Mouse (Mus musculus): ENCODE results near the gene Gm7544. TPM values are rescaled to one million over a fixed set of nuclear protein-coding genes. Genes with fewer than 3 reads are reported as not detected.
A peak's percentile ranks its signal among the peaks of the same experiment; 100 is the strongest.
"Not testable (repeated sequence)": the region's sequence is repeated elsewhere in the genome, so short reads cannot be mapped to it uniquely, and the experiment has no call there.

Gene Gm7544
- total RNA-seq (2014; fragmentation: Nextera tagmentation), result not detected in 2 replicates
- total RNA-seq (2017), result not detected in 2 replicates

DNA sequence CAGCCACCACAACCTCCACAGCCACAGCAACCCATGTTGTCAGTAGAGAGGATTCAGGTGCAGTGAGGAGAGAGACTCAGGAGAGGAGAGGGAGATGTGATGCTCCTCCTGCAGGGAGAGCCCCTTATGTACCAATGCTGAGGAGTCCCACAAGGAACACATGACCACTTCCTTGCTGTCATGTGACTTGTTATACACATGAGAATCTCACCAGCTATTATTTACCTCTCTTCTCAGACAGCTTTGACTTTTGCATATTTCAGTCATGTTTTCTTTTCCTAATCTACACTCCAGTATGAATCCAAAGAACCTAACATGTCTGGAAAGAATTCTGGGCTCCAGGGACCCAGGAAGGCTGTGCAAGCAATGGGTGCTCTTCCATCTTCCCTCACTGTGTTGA lies at the start of gene Gm7544:
Gene Gm7544 (minus strand): TSS at position 101 of the 400 bp plus-strand sequence.
- not testable (repeated sequence) for ATAC-seq (replicated peaks; ENCODE audit: low FRiP score, low TSS enrichment, poor library complexity, severe bottlenecking)

DNA sequence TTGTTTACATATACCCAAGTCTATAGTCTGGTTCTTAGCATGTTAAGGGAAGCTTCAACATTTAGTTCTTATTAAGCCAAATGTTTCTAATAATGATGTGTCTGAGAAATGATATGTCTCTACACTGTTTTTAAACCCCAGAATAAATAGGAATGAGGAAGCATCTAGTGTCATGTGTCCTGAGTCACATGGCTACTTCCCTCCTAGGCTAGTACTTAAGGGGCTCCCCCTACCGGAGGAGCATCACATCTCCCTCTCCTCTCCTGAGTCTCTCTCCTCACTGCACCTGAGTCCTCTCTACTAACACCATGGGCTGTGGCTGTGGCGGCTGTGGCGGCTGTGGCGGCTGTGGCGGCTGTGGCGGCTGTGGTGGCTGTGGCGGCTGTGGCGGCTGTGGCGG lies 44.5 kb upstream of the Gm7544 start, which contains the start of gene Gm47959:
Gene Gm47959 (plus strand): TSS at position 243 of the 400 bp plus-strand sequence.
- ATAC-seq (replicated peaks; ENCODE audit: low FRiP score, low TSS enrichment, poor library complexity, severe bottlenecking), result not testable (repeated sequence)

DNA sequence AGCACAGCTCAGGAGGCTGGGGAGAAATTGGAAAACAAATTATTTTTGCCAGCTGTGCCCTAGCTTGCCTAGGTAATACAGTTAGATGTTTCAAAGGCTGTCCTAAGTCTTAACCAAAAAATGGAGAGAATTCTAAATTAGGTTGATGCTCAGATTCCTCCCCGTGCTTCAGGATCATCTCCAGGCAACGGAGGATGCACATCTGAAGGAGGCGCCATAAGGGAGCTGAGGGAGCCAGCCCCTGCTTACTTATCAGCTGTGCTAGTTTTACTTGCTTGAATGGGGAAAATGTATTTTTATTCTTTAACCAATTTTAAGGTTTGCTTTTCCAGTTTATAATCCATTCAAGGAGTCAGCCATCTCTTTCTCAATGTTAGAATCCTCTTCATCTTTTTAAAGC lies 38.1 kb upstream of the Gm7544 start:
- ATAC-seq (replicated peaks; ENCODE audit: low FRiP score, low TSS enrichment, poor library complexity, severe bottlenecking), result no peak

DNA sequence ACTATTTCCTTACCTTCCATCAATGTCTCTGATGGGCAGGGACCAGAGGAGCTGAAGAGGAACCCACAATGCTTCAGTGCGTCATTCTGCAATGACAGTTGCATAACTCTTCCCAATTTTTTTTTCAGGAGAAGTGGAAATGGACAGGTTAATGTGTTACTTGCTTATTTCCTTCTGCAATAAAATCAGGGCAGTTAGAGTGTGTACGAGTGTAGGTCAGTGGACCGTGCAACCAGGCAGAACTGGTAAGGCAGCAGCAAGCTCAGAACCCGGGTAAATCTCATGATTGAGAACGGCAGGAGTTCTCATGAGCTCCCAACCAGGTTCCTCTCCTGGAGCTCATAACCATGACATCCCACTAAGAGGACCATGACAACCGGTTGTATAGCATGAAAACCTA lies 36.3 kb upstream of the Gm7544 start:
- no peak for ATAC-seq (replicated peaks; ENCODE audit: low FRiP score, low TSS enrichment, poor library complexity, severe bottlenecking)

DNA sequence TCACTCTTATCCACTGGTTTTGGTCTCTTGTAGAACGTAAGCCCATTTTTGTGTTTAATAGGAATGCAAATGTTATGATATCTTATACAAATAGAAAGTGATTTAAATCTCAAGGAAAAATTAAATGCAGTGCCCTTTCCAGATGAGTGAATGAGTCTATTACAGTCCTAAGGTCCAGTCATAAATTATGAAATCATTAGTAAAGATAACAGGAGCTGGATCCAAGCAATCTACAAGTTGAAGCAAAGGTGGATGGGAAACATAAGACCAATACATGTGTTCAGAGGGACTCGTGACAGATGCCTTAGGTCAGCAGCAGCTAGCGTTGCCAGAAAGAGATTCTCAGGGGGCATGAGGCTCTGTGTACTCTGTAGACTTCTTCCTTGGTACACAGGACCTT lies 35.8 kb upstream of the Gm7544 start:
- ATAC-seq (replicated peaks; ENCODE audit: low FRiP score, low TSS enrichment, poor library complexity, severe bottlenecking), result no peak

DNA sequence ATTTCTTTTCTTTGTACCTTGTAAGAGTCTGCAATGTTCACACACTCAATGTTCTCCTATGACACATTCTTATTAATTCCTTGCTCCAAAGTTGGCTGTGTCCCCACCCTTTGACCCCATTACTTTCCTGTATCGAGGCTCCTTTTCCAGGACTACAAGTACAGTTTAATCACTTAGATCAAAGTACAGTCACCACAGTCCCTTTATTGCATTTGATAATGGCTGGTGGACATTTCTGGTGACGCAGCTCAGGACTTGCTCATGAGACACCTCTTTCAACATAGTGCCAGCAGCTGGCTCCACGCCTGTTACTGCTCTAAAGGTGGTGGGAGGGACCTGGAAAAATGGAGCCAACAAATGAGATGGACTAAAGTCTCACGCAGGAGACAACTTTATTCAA lies 35.2 kb upstream of the Gm7544 start:
- no peak for ATAC-seq (replicated peaks; ENCODE audit: low FRiP score, low TSS enrichment, poor library complexity, severe bottlenecking)

DNA sequence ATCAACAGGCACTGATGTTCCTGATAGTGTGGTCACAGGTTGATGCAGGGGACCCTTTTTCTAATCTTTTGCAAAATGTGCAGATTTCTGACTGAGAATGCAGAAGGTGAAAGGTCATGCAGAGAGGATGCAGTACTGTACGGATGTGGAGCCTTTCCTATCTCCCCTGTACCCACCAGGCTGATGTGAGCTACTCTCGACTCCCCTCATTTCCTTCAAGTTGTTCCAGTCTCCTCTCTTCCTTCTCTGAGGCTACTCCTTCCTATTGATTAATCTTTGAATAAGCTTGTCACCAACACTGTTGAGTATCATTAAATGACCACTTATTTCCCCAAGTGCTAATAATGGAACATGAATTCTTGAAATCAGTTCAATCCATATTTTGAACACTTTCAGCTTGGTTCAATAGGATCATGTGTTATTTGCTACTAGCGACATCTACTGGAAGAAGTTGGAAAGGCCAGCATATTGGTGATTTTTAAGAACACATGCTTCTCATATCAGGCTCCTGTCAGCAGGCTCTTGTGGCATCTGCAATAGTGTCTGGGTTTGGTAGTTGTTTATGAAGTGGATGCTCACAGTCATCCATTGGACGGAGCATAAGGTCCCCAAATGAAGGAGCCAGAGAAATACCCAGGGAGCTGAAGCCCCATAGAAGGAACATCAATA lies 31.9 kb upstream of the Gm7544 start:
- peak; percentile 63; the same call in 1 of the 2 replicates for ATAC-seq (replicated peaks; ENCODE audit: low FRiP score, low TSS enrichment, poor library complexity, severe bottlenecking)

DNA sequence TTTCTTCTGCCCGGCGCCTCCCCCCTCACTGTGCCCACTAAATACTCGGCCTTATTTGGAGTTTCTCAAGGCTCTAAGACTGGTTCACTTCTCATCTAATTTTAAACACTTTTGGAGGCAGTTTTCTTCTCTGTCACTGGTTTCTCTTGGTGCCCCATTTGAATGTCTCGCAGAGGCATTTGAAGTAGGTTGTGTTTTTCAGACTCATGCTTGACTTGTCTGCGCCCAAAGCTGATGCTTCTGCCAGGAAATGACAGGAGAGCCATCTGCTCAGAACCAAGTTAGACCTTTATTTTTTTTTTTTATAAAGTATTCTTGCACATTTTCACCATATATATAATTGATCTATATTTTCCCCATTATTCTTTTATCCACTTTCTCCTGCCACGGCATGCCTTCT lies 30.9 kb upstream of the Gm7544 start:
- ATAC-seq (replicated peaks; ENCODE audit: low FRiP score, low TSS enrichment, poor library complexity, severe bottlenecking), result no peak

DNA sequence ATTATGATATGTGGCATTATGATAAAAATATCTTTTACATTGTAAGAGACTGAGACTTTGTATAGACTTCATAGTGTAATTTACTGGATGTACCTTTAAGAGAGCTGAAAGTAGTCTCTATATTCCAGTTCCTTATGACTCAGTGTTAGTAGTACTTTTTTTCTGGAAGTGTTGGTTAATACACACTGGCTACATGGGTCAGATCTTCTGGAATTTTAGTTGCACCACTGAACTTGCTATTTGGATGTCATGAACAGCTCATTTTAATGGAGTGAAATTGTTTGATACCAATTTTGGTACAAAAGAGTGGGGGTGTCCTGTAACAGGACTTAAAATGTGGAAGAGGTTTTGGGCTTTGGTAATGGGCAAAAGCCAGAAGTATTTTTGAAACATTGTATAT lies 22.0 kb upstream of the Gm7544 start:
- no peak for ATAC-seq (replicated peaks; ENCODE audit: low FRiP score, low TSS enrichment, poor library complexity, severe bottlenecking)

DNA sequence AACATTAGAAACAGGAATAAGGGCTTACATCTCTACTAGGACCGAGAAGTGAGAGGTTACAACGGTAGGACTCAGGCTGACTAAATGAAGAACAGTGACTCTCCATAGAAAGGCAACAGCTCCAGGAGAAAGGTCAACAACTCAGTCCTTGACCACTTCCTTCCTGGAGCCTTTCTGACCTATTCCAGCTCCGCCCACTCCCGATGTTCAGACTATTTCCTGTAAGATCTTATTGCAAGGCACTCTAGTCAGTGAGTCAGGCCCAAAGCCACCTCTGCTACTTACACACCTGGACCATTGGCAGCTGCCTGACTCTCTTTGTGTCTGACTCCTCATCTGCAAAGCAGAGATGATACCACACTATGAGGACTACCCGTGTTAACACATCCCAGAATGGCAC lies 19.9 kb upstream of the Gm7544 start:
- no peak for ATAC-seq (replicated peaks; ENCODE audit: low FRiP score, low TSS enrichment, poor library complexity, severe bottlenecking)

DNA sequence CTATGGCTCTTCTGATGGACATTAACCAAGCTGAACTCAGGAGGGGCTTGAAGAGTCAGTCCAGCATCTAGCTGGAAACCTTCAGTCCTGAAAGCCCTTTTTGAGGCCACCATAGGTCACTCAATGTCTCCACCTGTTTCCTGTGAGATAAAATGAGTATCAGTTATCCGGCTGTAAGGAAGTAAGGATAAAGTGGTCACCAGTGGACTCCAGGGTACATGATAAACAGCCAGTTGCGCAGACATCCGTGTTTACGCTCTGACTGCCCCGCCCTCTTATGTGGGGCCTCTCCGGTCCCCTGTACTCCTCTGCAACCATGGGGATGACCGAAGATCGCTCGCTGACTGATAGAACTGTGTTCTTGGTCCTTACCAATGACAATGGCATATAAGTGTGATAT lies 18.5 kb upstream of the Gm7544 start:
- ATAC-seq (replicated peaks; ENCODE audit: low FRiP score, low TSS enrichment, poor library complexity, severe bottlenecking), result no peak

DNA sequence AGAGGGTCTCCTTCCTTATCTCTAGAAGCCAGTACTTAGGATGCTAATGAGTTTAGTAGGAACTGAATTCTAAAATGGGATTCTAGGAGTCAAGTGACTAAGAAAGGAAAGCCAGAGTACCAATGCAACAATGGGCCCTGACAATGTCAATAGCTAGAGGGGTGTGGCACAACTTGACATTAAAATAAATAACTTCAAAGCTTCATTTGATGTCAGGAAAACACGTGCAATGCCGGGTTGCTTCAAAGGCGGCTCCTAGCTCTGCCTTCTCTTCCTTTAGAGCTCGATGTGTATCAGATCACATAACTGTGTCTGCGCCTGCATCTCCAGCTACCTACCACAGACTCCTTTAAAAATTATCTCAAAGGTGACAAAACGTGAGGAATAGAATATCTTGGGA lies 18.1 kb upstream of the Gm7544 start:
- ATAC-seq (replicated peaks; ENCODE audit: low FRiP score, low TSS enrichment, poor library complexity, severe bottlenecking), result no peak

DNA sequence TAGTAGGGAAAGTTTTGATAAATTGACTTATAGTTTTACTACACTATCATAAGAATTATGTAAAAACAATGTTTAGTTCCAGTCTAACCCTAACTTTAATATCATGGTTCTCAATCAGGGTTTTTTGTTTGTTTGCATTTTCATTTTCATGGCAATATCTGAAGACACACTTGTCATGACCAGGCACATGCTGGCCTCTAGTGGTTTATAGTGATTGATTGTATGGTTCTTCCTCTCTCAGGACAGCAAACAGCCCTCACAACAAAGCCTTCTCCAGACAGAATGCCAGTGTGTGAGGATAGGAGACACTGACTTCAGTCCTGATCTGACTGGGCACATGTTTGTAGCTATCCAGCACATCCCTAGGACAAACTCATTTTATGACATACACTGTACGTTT lies 17.4 kb upstream of the Gm7544 start:
- ATAC-seq (replicated peaks; ENCODE audit: low FRiP score, low TSS enrichment, poor library complexity, severe bottlenecking), result no peak

DNA sequence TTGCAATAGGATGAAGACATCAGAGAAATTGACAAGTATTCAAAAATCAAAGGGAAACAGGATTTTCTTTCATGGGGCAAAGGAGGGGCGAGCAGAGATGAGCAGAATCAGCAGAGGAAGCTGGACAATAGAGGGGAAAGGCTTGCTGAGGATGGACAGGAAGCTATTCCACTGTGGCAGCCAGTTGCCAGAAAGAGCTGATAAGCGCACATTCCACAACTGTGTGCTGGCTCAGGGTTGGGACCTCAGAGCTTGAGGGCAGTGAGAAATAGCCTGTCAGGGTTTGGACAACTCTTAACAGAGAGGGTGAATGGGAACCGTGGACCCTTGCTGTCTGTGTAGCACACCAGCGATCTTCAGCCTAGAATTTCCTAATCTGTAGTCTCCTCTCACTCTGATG lies 16.2 kb upstream of the Gm7544 start:
- ATAC-seq (replicated peaks; ENCODE audit: low FRiP score, low TSS enrichment, poor library complexity, severe bottlenecking), result no peak

DNA sequence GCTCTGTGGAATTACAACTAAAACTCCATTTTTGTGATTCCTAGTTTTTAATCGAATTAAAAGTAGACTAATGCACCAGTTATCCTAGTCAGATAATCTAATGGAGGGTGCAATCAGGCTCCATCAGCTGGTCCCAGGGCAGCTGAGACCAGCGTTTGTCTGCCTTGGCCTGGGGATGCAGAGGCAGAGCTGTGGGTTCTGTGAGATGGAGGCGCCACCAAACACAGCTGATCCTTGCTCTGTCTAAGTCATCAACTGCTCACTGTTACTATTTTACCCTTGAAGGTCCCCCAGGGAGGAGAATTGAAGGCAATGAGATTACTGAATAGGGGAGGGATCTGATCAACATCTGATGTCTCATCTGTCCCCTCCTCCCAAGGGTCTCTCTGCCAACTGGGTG lies 10.6 kb upstream of the Gm7544 start:
- no peak for ATAC-seq (replicated peaks; ENCODE audit: low FRiP score, low TSS enrichment, poor library complexity, severe bottlenecking)

DNA sequence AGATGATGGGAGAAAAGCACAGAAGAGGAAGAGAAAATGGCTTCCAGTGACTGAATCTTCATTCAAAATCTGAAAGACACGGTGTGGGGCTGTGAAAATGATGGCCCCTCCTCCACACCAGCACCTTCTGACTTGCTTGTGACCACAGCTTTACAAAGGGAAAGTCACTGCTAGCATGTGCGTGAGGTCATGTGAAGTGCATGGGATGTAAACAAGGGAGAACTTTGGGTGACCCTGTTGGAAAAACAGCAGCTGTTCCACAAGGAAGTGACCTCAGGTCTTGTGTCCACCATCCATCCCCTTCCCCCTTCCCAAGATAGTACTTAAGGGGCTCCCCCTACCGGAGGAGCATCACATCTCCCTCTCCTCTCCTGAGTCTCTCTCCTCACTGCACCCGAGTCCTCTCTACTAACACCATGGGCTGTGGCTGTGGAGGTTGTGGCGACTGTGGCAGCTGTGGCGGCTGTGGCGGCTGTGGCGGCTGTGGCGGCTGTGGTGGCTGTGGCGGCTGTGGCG lies 4.1 kb upstream of the Gm7544 start, which contains the start of gene Gm47955:
Gene Gm47955 (plus strand): TSS at position 417 of the 516 bp plus-strand sequence.
- no peak for ATAC-seq (replicated peaks; ENCODE audit: low FRiP score, low TSS enrichment, poor library complexity, severe bottlenecking)

DNA sequence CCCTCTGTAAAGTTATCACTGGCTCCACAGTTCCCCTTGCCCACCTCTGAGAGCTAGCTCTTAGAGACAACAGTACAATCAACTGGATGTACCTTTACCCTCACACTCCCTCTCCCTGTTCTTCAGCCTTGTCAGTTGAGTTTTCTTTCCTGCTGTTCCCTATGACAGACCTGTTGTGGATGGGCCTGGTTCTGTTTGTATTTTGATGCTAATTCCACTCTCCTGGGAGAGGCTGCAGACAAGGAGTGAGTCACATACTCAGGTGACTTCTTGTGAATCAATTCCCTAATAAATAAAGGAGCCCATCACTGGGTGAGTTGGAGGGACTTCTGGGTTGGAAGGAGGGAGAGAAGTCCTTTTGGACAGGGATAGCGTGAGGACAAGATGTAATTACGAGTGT lies 7.2 kb downstream of the Gm7544 start:
- ATAC-seq (replicated peaks; ENCODE audit: low FRiP score, low TSS enrichment, poor library complexity, severe bottlenecking), result no peak

DNA sequence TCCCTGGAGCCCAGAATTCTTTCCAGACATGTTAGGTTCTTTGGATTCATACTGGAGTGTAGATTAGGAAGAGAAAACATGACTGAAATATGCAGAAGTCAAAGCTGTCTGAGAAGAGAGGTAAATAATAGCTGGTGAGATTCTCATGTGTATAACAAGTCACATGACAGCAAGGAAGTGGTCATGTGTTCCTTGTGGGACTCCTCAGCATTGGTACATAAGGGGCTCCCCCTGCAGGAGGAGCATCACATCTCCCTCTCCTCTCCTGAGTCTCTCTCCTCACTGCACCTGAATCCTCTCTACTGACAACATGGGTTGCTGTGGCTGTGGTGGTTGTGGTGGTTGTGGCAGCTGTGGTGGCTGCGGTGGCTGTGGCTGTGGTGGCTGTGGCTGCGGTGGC lies 9.8 kb downstream of the Gm7544 start:
- ATAC-seq (replicated peaks; ENCODE audit: low FRiP score, low TSS enrichment, poor library complexity, severe bottlenecking), result not testable (repeated sequence)

DNA sequence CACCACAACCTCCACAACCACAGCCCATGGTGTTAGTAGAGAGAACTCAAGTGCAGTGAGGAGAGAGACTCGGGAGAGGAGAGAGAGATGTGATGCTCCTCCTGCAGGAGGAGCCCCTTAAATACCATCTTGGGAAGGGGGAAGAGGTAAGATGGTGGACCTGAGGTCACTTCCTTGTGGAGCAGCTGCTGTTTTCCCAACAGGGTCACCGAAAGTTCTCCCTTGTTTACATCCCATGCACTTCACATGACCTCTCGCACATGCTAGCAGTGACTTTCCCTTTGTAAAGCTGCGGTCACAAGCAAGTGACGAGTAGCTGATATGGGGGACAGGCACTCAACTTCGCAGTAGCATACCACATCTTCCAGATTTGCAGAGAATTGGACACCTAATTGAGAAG lies 12.5 kb downstream of the Gm7544 start, which contains the start of gene A030003K21Rik:
Gene A030003K21Rik (minus strand): TSS at position 94 of the 400 bp plus-strand sequence.
- ATAC-seq (replicated peaks; ENCODE audit: low FRiP score, low TSS enrichment, poor library complexity, severe bottlenecking), result not testable (repeated sequence)

DNA sequence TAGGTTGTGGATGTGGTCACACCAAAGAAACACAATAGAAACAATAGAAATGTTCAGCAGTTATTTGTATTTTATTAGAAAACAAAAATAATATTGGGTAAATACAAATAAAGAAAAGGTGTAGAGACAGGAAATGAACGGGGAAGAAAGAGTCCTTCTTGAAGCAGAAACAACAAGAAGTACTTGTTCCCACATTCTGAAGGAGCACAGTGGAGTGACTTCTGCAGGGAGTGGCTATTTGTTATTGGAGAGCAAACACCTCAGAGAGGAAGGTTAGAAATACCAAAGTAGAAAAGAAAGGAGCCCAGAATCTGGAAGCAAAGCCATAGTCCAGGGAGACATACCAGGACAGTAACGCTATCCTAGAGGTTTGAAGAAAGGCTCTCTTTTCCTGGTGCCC lies 13.3 kb downstream of the Gm7544 start:
- not testable (repeated sequence) for ATAC-seq (replicated peaks; ENCODE audit: low FRiP score, low TSS enrichment, poor library complexity, severe bottlenecking)

DNA sequence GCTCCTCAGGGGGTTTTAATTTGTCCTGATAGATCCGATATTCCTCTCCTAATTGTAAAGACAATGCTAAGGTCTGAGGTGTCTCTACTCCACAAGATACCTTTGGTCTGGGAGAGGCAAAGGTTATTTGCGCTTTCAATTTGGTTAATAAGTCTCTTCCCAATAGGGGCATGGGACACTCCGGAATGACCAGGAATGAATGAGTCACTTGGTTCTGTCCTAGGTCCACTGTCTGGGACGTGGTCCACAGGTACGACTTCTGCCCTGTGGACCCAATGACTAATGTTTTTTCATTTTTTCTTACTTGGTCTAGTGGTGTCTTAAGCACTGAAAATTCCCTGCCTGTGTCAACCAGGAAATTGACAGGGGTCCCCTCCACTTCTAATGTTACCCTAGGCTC lies 17.1 kb downstream of the Gm7544 start:
- ATAC-seq (replicated peaks; ENCODE audit: low FRiP score, low TSS enrichment, poor library complexity, severe bottlenecking), result no peak

Data from megakaryocyte-erythroid progenitor cell, adult 5-6 weeks (primary cell).